Mouse (Mus musculus) intestine, embryonic 16.5 days (tissue): ENCODE results near the gene Cryzl1. TPM values are rescaled to one million over a fixed set of nuclear protein-coding genes. Genes with fewer than 3 reads are reported as not detected.

Source experiments
- ATAC-seq: fragments of 200-750 bp; cut with Nextera tagmentation; 2 replicates; pipeline ENCODE4 v1.8.0; 2017; ENCODE audit warnings: moderate TSS enrichment, moderate library complexity
- H3K27ac ChIP-seq: fragments of 300-500 bp; sonication (generic); 2 replicates; pipeline ENCODE4 v1.5.1; 2014; ENCODE audit warnings: mild to moderate bottlenecking, low read length
- H3K27me3 ChIP-seq: fragments of 300-500 bp; sonication (generic); replicated peaks from 2 replicates; pipeline ENCODE4 v1.6.1; 2014; ENCODE audit warnings: low read length, control low read depth, mixed read lengths; ENCODE audit not compliant: control insufficient read depth, insufficient read depth
- H3K36me3 ChIP-seq: fragments of 300-500 bp; sonication (generic); 2 replicates; pipeline ENCODE4 v1.6.1; 2014; ENCODE audit warnings: low read length, control low read depth; ENCODE audit not compliant: control insufficient read depth, insufficient read depth
- H3K4me1 ChIP-seq: fragments of 300-500 bp; sonication (generic); 2 replicates; pipeline ENCODE4 v1.6.1; 2014; ENCODE audit warnings: low read length, control low read depth, mixed read lengths; ENCODE audit not compliant: control insufficient read depth, insufficient read depth
- H3K4me2 ChIP-seq: fragments of 300-500 bp; sonication (generic); 2 replicates; pipeline ENCODE4 v1.6.1; 2014; ENCODE audit warnings: low read depth, low read length, control low read depth
- H3K4me3 ChIP-seq: fragments of 300-500 bp; sonication (generic); 2 replicates; pipeline ENCODE4 v1.5.1; 2014; ENCODE audit warnings: mild to moderate bottlenecking, low read length
- H3K9ac ChIP-seq: fragments of 300-500 bp; sonication (generic); 2 replicates; pipeline ENCODE4 v1.6.1; 2014; ENCODE audit warnings: low read depth, low read length
- H3K9me3 ChIP-seq: fragments of 300-500 bp; sonication (generic); 2 replicates; pipeline ENCODE4 v1.6.1; 2016; ENCODE audit warnings: low read length, control low read depth; ENCODE audit not compliant: control insufficient read depth
- WGBS: fragments of 180-500 bp; shearing (Covaris S2); extraction: QIAGEN DNeasy Blood & Tissue Kit; methylation state at CpG from one replicate; pipeline ENCODE4 v1.1.7; 2014; 5-methylcytosine and 5-hydroxymethylcytosine counted together
- polyA plus RNA-seq: library from polyadenylated mRNA; unstranded; fragments of >200 nt; fragmentation: Nextera tagmentation; extraction: Ambion mirVana; gene quantifications from 2 replicates; pipeline ENCODE4 v1.2.1, GENCODE M21; 2015

Cryzl1 gene
- polyA plus RNA-seq, 1 experiment from 2014 or later, result 66.9 TPM

GRCm38 (mm10) chr16:91680656-91681055 is 48.1 kb downstream of the Cryzl1 start:
- 75% methylated on average over 5 of the region's 5 CpGs for WGBS

GRCm38 (mm10) chr16:91678147-91678911 is 50.4 kb downstream of the Cryzl1 start:
- ATAC-seq, result peak; percentile 97
- H3K4me2 ChIP-seq, result no peak overlapping the region
- no peak overlapping the region for H3K27ac ChIP-seq
- H3K9me3 ChIP-seq, result no peaks in the 10 kb centered on the region
- H3K9ac ChIP-seq, result no peak overlapping the region
- no peaks in the 10 kb centered on the region for H3K4me1 ChIP-seq
- no peaks in the 10 kb centered on the region for H3K27me3 ChIP-seq
- peaks cover 27% of the 10 kb centered on the region for H3K36me3 ChIP-seq
- WGBS, result 69% methylated on average over 5 of the region's 5 CpGs
- no peak overlapping the region for H3K4me3 ChIP-seq

More at GRCm38 (mm10) chr16:91680656-91681055, 48.1 kb downstream of the Cryzl1 start:
- no peak overlapping the region for H3K4me3 ChIP-seq
- H3K27ac ChIP-seq, result no peak overlapping the region
- ATAC-seq, result no peak
- no peak overlapping the region for H3K4me2 ChIP-seq
- no peaks in the 10 kb centered on the region for H3K4me1 ChIP-seq
- no peaks in the 10 kb centered on the region for H3K27me3 ChIP-seq
- H3K9ac ChIP-seq, result no peak overlapping the region
- no peaks in the 10 kb centered on the region for H3K9me3 ChIP-seq
- H3K36me3 ChIP-seq, result peaks cover 26% of the 10 kb centered on the region

- no peaks in the 10 kb centered on the region for H3K9me3 ChIP-seq
- no peaks in the 10 kb centered on the region for H3K4me1 ChIP-seq
- no peak overlapping the region for H3K9ac ChIP-seq
- H3K4me3 ChIP-seq, result no peak overlapping the region
- ATAC-seq, result no peak
- H3K4me2 ChIP-seq, result no peak overlapping the region
- H3K27ac ChIP-seq, result no peak overlapping the region
- 73% methylated on average over 4 of the region's 4 CpGs for WGBS
- peaks cover 20% of the 10 kb centered on the region for H3K36me3 ChIP-seq
- no peaks in the 10 kb centered on the region for H3K27me3 ChIP-seq
Observed at GRCm38 (mm10) chr16:91674500-91674899, 54.3 kb downstream of the Cryzl1 start.

- H3K4me2 ChIP-seq, result no peak overlapping the region
Observed at GRCm38 (mm10) chr16:91663795-91664194, 65.0 kb downstream of the Cryzl1 start.

GRCm38 (mm10) chr16:91662336-91662735 is 66.4 kb downstream of the Cryzl1 start:
- H3K27me3 ChIP-seq, result no peaks in the 10 kb centered on the region
- H3K4me3 ChIP-seq, result no peak overlapping the region
- H3K36me3 ChIP-seq, result peaks cover 46% of the 10 kb centered on the region
- H3K4me2 ChIP-seq, result no peak overlapping the region
- H3K27ac ChIP-seq, result no peak overlapping the region
- no peak for ATAC-seq
- H3K9me3 ChIP-seq, result no peaks in the 10 kb centered on the region
- 94% methylated on average over 16 of the region's 16 CpGs for WGBS
- no peaks in the 10 kb centered on the region for H3K4me1 ChIP-seq
- no peak overlapping the region for H3K9ac ChIP-seq

More at GRCm38 (mm10) chr16:91663795-91664194, 65.0 kb downstream of the Cryzl1 start:
- Histone ChIP-seq H3K4me3 (no peak overlapping the region), H3K9ac (no peak overlapping the region), H3K27me3 (no peaks in the 10 kb centered on the region), H3K36me3 (peaks cover 33% of the 10 kb centered on the region), H3K9me3 (no peaks in the 10 kb centered on the region), H3K4me1 (no peaks in the 10 kb centered on the region), H3K27ac (no peak overlapping the region)
- 97% methylated on average over 3 of the region's 3 CpGs for WGBS
- ATAC-seq, result no peak

GRCm38 (mm10) chr16:91661397-91661796 is 67.4 kb downstream of the Cryzl1 start:
- no peak overlapping the region for H3K9ac ChIP-seq
- H3K4me3 ChIP-seq, result no peak overlapping the region
- no peaks in the 10 kb centered on the region for H3K27me3 ChIP-seq
- 76% methylated on average over 1 of the region's 1 CpGs for WGBS
- no peak overlapping the region for H3K4me2 ChIP-seq
- H3K36me3 ChIP-seq, result peaks cover 52% of the 10 kb centered on the region
- H3K4me1 ChIP-seq, result no peaks in the 10 kb centered on the region
- H3K9me3 ChIP-seq, result no peaks in the 10 kb centered on the region
- H3K27ac ChIP-seq, result no peak overlapping the region
- ATAC-seq, result no peak

- H3K9me3 ChIP-seq, result no peaks in the 10 kb centered on the region
- H3K36me3 ChIP-seq, result peaks cover 57% of the 10 kb centered on the region
- H3K27ac ChIP-seq, result no peak overlapping the region
- no peak overlapping the region for H3K9ac ChIP-seq
- no peak for ATAC-seq
- 97% methylated on average over 20 of the region's 20 CpGs for WGBS
- H3K4me1 ChIP-seq, result no peaks in the 10 kb centered on the region
- H3K4me2 ChIP-seq, result no peak overlapping the region
- no peaks in the 10 kb centered on the region for H3K27me3 ChIP-seq
- H3K4me3 ChIP-seq, result no peak overlapping the region
Observed at GRCm38 (mm10) chr16:91659798-91660197, 69.0 kb downstream of the Cryzl1 start.

GRCm38 (mm10) chr16:91658471-91658870 is 70.3 kb downstream of the Cryzl1 start:
- Histone ChIP-seq H3K27me3 (no peaks in the 10 kb centered on the region), H3K27ac (no peak overlapping the region), H3K4me3 (no peak overlapping the region), H3K4me1 (no peaks in the 10 kb centered on the region), H3K9ac (no peak overlapping the region), H3K4me2 (no peak overlapping the region), H3K9me3 (no peaks in the 10 kb centered on the region), H3K36me3 (peaks cover 58% of the 10 kb centered on the region)
- no peak for ATAC-seq
- WGBS, result 95% methylated on average over 5 of the region's 5 CpGs

- no peaks in the 10 kb centered on the region for H3K4me1 ChIP-seq
- H3K9ac ChIP-seq, result no peak overlapping the region
- WGBS, result 98% methylated on average over 17 of the region's 17 CpGs
- peak; percentile 31; the same call in 1 of the 2 replicates for ATAC-seq
- no peak overlapping the region for H3K27ac ChIP-seq
- H3K27me3 ChIP-seq, result no peaks in the 10 kb centered on the region
- no peak overlapping the region for H3K4me3 ChIP-seq
- peaks cover 62% of the 10 kb centered on the region for H3K36me3 ChIP-seq
- no peaks in the 10 kb centered on the region for H3K9me3 ChIP-seq
- no peak overlapping the region for H3K4me2 ChIP-seq
Observed at GRCm38 (mm10) chr16:91657285-91657684, 71.5 kb downstream of the Cryzl1 start.
